17 mouse cellular contexts compared by ENCODE assay signal in genomic region chr19:60959706-60960230, GRCm38 (mm10).
A peak's percentile ranks its signal among the peaks of the same experiment; 100 is the strongest.
DNase-seq lines count a peak whose midpoint lies in the region; ATAC-seq and TF ChIP-seq lines count a peak whose summit lies in the region.
"Had no signal": no experiment of that assay in that cellular context is flagged by ENCODE, and none has a peak within 500 bp of the region (broad histone marks: within the 10 kb centered on the region; RNA-seq: fewer than 3 reads in every experiment).

No protein-coding gene starts in this region.

- H3K79me2 ChIP-seq in heart, adult 2 months (replicated peaks; ENCODE audit: control insufficient read depth, insufficient read depth, low read length) = peaks cover 4% of the 10 kb centered on the region

- intact Hi-C loops in heart, adult 2 months (cut with DNase I) = no loop called here

- no peak for TF ChIP-seq CTCF in heart, adult 2 months (IDR thresholded peaks at IDR 0.05)

- peaks cover 8% of the 10 kb centered on the region for H3K36me3 ChIP-seq in heart, adult 2 months (ENCODE audit: control insufficient read depth, insufficient read depth, low read length)
- H3K36me3 ChIP-seq in heart, embryonic 12.5 days = no peaks in the 10 kb centered on the region
- no peaks in the 10 kb centered on the region for H3K36me3 ChIP-seq in lung, embryonic 15.5 days
- H3K36me3 ChIP-seq in neural tube, embryonic 15.5 days = no peaks in the 10 kb centered on the region
- H3K36me3 ChIP-seq: hindbrain, embryonic 10.5 days; limb, embryonic 13.5 days had no signal

- no peak overlapping the region for H3K9ac ChIP-seq in heart, adult 2 months (ENCODE audit: low read depth, low read length)
- H3K9ac ChIP-seq in heart, embryonic 12.5 days = no peak overlapping the region
- H3K9ac ChIP-seq in lung, embryonic 15.5 days = no peak overlapping the region
- H3K9ac ChIP-seq in neural tube, embryonic 15.5 days (replicated peaks) = no peak overlapping the region
- H3K9ac ChIP-seq: limb, embryonic 13.5 days had no signal

- TF ChIP-seq EP300 in heart, adult 2 months (IDR thresholded peaks at IDR 0.05; ENCODE audit: insufficient read depth, low read depth, low read length) = no peak

- no peaks in the 10 kb centered on the region for H3K9me3 ChIP-seq in heart, embryonic 12.5 days (replicated peaks)
- H3K9me3 ChIP-seq in lung, embryonic 15.5 days = no peaks in the 10 kb centered on the region
- no peaks in the 10 kb centered on the region for H3K9me3 ChIP-seq in neural tube, embryonic 15.5 days (replicated peaks)
- H3K9me3 ChIP-seq: hindbrain, embryonic 10.5 days; limb, embryonic 13.5 days had no signal

- TF ChIP-seq POLR2A in heart, adult 2 months (IDR thresholded peaks at IDR 0.05; ENCODE audit: insufficient read depth, low read depth, low read length) = no peak

- H3K4me3 ChIP-seq in heart, adult 2 months = no peak overlapping the region
- no peak overlapping the region for H3K4me3 ChIP-seq in heart, embryonic 12.5 days
- H3K4me3 ChIP-seq in lung, embryonic 15.5 days = no peak overlapping the region
- no peak overlapping the region for H3K4me3 ChIP-seq in neural tube, embryonic 15.5 days (replicated peaks)
- H3K4me3 ChIP-seq: hindbrain, embryonic 10.5 days; left cerebral cortex, adult 2 months; limb, embryonic 13.5 days had no signal

- peaks cover 12% of the 10 kb centered on the region for H3K4me1 ChIP-seq in heart, adult 2 months (ENCODE audit: control insufficient read depth, insufficient read depth, low read length)
- peaks cover 16% of the 10 kb centered on the region for H3K4me1 ChIP-seq in heart, embryonic 12.5 days (replicated peaks)
- peaks cover 10% of the 10 kb centered on the region; the same call in 1 of the 2 replicates for H3K4me1 ChIP-seq in lung, embryonic 15.5 days
- H3K4me1 ChIP-seq in neural tube, embryonic 15.5 days = no peaks in the 10 kb centered on the region
- H3K4me1 ChIP-seq: limb, embryonic 13.5 days had no signal

- no peak for ATAC-seq in heart, embryonic 12.5 days (ENCODE audit: insufficient number of reproducible peaks, low FRiP score)
- ATAC-seq in lung, embryonic 15.5 days (ENCODE audit: borderline replicate concordance, extremely low read depth, low FRiP score, low TSS enrichment) = peak; percentile 43; the same call in 1 of the 2 replicates
- ATAC-seq in neural tube, embryonic 15.5 days (ENCODE audit: low FRiP score) = no peak
- ATAC-seq: forebrain, embryonic 16.5 days had no signal

- no peak overlapping the region for H3K4me2 ChIP-seq in heart, embryonic 12.5 days
- H3K4me2 ChIP-seq in lung, embryonic 15.5 days = no peak overlapping the region
- H3K4me2 ChIP-seq in neural tube, embryonic 15.5 days = no peak overlapping the region
- H3K4me2 ChIP-seq: limb, embryonic 13.5 days; midbrain, embryonic 11.5 days had no signal

- peak; percentile 39 to 53 for DNase-seq in heart, adult 2 months
- peak; percentile 30 for DNase-seq in urinary bladder, postnatal 14 days (ENCODE audit: low spot score)
- DNase-seq in urinary bladder, postnatal 10 days (ENCODE audit: low spot score) = no peak
- no peak for DNase-seq in right cerebral cortex, postnatal 36 days (ENCODE audit: low spot score in 2 of 2)
- no peak for DNase-seq in layer of hippocampus, adult 9-11 months
- DNase-seq: adrenal gland, adult 2 months; cerebellum, adult 11 months; cerebellum, postnatal 36 days; retina, postnatal 1 day had no signal

- no peaks in the 10 kb centered on the region for H3K27me3 ChIP-seq in heart, adult 2 months (ENCODE audit: control insufficient read depth, insufficient read depth, low read length)
- no peaks in the 10 kb centered on the region for H3K27me3 ChIP-seq in heart, embryonic 12.5 days (replicated peaks)
- H3K27me3 ChIP-seq in lung, embryonic 15.5 days = no peaks in the 10 kb centered on the region
- H3K27me3 ChIP-seq in neural tube, embryonic 15.5 days (replicated peaks) = no peaks in the 10 kb centered on the region
- H3K27me3 ChIP-seq: limb, embryonic 13.5 days had no signal

- H3K27ac ChIP-seq in heart, adult 2 months = no peak overlapping the region
- no peak overlapping the region for H3K27ac ChIP-seq in heart, embryonic 12.5 days (ENCODE audit: poor library complexity, severe bottlenecking)
- H3K27ac ChIP-seq in lung, embryonic 15.5 days = 0 out of 2 replicates have a peak overlapping the region, but pooled peaks have one; percentile 39
- no peak overlapping the region for H3K27ac ChIP-seq in neural tube, embryonic 15.5 days (replicated peaks)
- H3K27ac ChIP-seq: hindbrain, embryonic 10.5 days; left cerebral cortex, adult 2 months; limb, embryonic 13.5 days had no signal

- WGBS in heart, adult 2 months = 66% methylated on average over 1 of the region's 1 CpGs
- WGBS in heart, embryonic 12.5 days = 81% methylated on average over 1 of the region's 1 CpGs
- 38% methylated on average over 1 of the region's 1 CpGs for WGBS in lung, embryonic 15.5 days
- WGBS in neural tube, embryonic 15.5 days = 66% methylated on average over 1 of the region's 1 CpGs

Comparison
In these comparisons a context has a peak if more than half of its experiments do, and no peak if none do; other contexts are left out.
1. DNase-seq: peak in heart, adult 2 months (2 of 2) and urinary bladder, postnatal 14 days (single experiment); none in urinary bladder, postnatal 10 days (single experiment), right cerebral cortex, postnatal 36 days (0 of 2) and layer of hippocampus, adult 9-11 months (single experiment).